Mouse (Mus musculus) natural killer cell, adult 2 months (primary cell): ENCODE results near the gene Mrrf.

Experiments
- DNase-seq, 2 experiments: peaks; one replicate each; pipeline ENCODE4 v3.0.0; 2022; ENCODE audit warnings: low spot score in 2 of 2

Mrrf gene

DNA sequence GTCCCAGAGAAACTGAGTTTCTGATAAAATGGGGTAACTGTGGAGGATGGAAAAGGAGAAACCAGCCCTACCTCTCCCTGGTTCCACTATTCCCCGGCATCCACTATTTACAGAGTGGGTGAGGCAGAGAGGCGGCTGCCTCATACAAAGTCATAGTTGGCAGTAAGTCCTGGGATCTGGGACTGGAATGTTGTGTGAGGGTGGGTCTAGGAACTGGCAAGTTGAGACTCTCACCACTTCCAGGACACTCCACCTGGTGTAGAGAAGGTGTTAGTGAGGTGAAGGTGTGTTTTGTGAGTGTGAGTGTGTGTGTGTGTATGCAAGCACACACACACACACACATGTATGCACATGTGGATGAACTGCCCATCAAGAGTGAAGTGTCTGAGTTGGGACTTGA is 64.6 kb downstream of the Mrrf start:
- DNase-seq = no peak

DNA sequence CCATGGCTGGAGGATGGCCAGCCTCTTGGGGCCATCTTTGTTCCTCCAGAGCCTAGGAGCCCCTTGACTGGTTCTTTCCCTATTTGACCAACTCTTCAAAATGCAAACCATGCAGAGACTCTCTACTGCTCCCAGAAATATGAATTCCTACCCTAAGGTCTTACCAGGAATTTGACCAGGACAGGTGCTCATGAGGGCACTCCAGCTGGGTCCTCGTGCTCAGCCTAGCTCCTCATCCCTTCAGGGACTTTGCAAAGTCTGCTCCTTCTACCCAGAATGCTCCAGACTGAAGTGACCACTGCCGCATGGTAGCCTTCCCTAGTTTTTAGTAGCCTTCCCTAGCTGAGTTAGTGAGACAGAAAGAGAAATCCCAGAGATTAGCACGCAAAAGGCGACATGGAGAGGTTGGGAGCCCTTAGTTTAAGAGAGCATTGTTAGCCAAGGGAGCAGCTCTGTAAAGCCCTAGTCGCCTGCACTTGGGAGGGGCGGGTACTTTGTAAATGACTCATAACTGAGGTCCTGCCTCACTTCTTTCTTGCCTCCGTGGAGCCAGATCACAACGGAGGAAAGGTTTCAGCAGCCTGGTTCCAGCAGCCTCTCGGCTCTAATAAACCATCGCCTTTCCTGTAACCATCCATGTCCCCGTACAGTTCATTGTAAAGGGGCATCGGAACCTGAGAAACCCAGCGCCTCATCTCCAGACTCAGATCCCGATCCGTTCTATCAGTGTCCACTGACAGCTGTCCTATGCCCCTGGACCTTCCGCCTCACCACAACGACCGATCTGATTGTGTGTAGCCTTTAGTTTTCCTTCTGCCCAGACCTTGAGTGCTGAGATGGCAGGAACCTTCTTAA is 65.8 kb downstream of the Mrrf start:
- no peak for DNase-seq

- DNase-seq = no peak
Measured at GRCm38 (mm10) chr2:36202611-36202880, 66.4 kb downstream of the Mrrf start.

DNA sequence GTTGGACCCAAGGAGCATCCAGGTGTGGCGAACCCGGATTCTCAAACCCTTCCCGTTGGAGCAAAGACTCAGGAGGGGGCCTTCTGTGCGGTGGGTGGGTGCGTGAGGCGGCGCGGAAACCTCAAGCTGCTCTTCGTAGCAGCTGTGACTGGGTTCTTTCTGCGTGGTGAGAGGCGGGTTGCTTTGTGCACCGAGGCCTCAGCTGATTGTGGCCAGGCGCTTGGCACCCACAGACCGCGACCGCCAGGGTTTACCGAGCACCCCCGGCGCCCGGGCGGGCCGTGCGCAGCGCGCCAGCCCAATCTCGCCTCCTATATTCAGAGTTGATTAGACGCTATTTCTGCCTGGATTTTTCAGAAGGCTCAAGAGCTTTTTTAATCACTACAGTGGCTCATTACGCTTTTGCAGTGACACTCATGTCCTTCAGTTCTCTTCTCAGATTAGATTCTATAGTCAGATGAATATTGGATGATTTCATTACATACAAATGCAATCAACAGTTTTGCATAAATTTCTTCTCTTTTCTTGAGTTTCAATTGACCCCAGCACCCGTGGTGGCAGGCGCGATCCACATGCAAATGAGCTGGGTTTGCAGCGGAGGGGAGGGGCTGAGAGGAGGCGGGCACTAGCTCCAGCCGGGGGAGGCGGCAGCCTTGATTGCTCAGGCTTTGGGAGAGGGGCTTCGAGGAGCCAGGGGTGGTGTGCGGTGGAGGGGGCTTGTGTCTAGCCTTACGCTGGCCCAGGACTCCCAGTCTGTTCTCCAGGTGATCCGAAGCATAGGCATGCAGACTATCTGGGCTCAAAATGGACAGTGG is 67.0 kb downstream of the Mrrf start:
- peak; percentile 29 to 63 for DNase-seq

- no peak for DNase-seq
Measured at GRCm38 (mm10) chr2:36204595-36204994, 68.4 kb downstream of the Mrrf start.

DNA sequence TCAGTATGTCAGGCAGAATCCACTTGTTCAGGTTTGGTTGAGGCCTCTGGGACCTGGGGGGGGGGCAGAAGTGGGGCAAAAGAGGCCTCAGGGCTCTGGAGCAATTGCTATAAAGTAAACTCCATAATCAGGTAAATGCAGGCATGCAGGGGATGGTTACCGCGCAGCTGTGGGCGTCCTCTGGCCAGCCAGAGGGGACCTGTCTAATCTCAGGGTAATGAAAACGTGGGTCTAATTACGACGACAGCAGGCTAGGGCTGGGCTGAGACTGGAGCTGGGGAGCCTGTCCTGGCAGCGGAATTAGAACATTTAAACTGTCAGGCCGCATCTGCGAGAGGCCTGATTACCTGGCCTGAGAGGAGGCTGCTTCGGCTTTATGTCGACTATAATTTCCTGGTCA is 70.9 kb downstream of the Mrrf start:
- no peak for DNase-seq

- DNase-seq = no peak
Measured at GRCm38 (mm10) chr2:36210796-36211195, 74.6 kb downstream of the Mrrf start.

GRCm38 (mm10) chr2:36211785-36212184 is 75.6 kb downstream of the Mrrf start:
- no peak for DNase-seq

DNA sequence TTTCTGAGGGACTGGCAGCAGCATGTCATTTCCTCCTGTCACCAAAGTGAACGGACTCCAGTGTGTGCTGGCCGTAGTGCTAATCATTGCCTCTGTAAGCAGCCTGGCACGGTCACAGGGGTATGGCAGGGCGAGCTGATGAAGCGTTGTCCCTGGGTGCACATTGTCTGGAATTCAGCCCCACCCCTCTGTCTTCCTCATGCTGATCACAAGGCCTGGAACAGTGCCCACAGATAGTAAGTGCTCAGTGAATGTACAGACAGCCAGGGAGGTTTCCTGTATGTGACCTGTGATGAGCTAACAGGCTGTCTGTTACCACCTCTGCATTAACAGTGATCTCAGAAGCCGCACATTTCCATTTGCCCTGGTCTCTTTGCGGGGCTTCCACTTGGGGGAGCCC is 76.9 kb downstream of the Mrrf start:
- no peak for DNase-seq

DNA sequence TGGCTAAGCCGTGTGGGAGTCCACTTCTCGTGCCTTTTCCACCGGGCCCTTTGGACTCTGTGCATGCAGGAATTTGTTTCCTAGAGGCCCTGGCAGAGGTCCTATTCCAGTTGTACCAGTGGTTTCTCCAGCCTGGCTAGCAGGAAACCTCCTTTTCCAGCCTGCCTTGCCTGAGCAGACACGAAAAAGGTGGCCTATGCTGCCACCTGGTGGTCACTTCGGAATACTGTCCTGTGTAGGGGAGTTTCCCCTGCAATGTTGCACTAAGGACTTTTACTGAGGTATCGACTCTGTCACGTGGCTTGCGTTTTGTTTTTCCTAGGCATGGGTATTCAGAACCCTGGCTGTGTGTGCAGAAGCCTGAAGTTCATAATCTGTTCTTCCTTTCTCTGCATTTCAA is 77.8 kb downstream of the Mrrf start:
- peak; percentile 56 to 71 for DNase-seq

GRCm38 (mm10) chr2:36214425-36214824 is 78.2 kb downstream of the Mrrf start:
- no peak for DNase-seq

- DNase-seq = no peak
Measured at GRCm38 (mm10) chr2:36215203-36215739, 79.1 kb downstream of the Mrrf start.

- DNase-seq = no peak
Measured at GRCm38 (mm10) chr2:36216546-36216945, 80.4 kb downstream of the Mrrf start.

DNA sequence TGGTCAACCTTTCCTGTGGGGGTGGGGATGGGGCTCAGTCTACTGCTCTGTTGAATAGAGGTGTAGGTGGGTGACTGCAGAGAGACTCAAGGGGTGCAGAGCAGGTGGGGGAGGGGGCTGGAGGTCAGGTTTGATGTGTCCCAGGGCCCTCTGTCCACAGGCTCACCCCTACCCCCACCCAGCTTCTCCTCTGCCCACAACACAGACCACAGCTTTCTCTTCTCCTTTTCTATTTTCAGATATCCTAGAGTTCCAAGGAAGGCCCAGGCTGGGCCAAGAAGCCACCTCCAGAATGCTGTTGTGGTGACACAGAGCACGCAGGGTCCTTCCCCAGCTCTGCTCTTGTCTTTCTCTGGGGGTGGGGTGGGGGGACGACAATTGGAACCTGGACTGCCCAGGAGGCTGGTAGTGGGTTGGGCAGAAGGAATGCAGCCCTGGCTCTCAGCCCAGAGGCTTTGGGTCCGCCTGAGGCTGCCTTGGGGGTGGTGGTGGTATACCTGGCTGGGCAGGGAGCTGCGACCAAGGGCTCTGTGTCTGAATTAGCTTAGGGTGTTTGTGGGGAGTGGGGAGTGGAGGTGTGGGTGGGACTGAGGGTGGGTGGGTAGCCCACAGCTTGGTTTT is 80.9 kb downstream of the Mrrf start:
- no peak for DNase-seq

DNA sequence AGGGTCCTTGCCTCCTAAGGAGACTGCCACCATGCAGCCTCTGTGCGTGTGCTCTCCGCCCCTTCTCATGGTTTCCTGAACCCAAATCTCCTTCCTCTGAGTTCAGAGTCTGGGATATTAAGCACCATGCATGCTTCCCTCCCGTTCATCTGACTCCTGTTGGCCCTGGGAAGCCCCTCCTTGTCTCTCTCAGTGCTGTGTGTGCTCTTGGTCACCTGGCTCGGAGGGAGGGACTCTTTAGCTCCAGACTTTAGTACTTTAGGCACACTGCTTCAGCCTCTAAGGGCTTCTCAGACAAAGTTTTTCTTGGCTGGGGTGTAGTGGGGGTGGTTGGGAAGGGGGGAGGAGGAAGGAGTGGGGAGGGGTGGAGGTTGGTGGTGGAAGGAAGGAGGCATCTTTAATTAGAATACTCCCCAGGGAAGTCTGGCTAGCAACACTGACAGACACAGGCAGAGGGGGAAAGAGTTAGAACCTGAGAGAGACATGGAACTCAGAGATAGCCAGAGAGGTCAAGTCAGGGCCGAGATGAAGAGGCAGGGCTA is 81.6 kb downstream of the Mrrf start:
- no peak for DNase-seq

DNA sequence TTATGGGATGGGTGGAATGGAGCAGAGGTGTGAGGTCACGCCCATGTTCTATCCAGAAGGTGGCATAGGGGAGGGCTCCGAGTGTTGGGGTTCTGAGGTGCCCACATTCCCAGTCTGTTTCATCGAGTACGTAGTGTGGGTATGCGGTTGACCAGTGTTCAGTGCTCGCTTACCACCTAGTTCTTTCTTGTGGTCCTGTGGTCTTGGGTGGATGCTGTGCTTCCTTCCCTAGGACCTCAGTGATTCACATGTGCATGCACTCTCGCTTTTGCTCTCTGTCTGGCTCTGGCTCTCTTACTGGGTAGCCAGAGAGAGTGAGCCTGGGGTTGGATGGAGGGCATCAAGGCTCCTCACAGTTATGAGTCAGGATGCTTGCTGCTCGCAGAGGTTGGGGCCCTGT is 83.9 kb downstream of the Mrrf start:
- peak; percentile 47 to 61 for DNase-seq

GRCm38 (mm10) chr2:36220891-36221290 is 84.7 kb downstream of the Mrrf start:
- no peak for DNase-seq

- no peak for DNase-seq
Measured at GRCm38 (mm10) chr2:36222168-36222848, 86.1 kb downstream of the Mrrf start.

DNA sequence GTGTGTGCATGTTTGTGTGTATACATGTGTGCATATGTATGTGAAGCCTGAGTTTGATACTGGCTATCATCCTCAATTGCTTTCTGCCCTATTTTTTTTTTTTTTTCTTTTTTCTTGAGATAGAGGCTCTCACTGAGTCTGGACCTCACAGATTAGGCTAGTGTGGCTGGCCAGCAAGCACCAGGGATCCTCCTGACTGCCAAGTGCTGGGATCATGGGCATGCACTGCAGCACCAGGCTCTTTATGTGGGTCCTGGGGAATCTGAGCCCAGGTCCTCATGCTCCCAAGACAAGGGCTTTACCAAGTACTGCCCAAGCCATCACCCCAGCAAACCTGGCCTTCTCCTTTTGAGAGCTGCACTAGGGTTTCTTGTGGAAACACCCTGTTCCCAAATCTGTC is 87.2 kb downstream of the Mrrf start:
- DNase-seq = no peak

GRCm38 (mm10) chr2:36224153-36224552 is 88.0 kb downstream of the Mrrf start:
- DNase-seq = no peak

DNA sequence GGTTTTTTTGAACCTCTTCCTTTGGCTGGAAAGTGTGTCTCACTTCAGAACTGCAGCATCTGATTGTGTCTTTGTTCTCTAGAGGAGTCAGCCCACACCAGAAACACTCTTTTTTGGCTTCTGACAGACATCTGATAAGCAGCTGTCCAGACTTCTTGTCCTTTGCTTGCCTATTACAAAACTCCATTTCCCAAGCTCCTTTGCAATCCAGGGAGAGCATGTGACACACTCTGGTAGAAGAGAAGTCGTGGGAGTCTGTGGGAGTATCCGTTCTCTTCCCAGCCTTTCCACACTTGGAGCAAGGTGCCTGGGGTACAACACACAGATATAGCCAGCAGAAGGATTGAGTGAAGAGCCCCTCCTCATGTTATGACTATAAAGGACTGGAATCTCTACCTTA is 88.4 kb downstream of the Mrrf start:
- no peak for DNase-seq

DNA sequence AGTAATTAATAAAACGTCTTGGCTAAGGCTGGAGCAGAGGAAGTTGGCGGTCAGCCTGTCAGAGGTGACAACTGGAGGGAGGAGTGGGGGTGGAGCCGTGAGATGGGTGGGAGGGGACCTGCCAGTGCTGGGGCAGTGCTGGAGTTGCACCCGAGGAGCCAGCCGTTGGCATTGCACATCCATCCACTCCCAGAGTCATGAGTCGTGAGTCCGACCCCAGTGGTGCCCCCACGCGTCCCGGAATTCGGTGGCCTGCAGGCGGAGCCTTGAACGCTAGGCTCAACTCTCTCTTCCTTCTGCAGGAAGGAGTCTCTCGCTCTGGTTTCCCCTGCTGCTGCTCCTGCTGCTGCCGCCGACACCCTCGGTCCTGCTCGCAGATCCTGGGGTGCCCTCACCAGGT is 94.2 kb downstream of the Mrrf start, which contains the start of gene Ptgs1:
Gene Ptgs1 (plus strand): TSS at position 61 of the 400 bp plus-strand sequence.
- peak; percentile 46 to 64 for DNase-seq
